Mouse (Mus musculus): ENCODE data around the gene Ddx49. TPM values are rescaled to one million over a fixed set of nuclear protein-coding genes. Genes with fewer than 3 reads are reported as not detected.

The Ddx49 gene
- polyA plus RNA-seq, 1 experiment from 2014 or later: 40.3 TPM

- Histone ChIP-seq H3K27ac (ENCODE audit: low read length) (no peak overlapping the region), H3K36me3 (ENCODE audit: control insufficient read depth, insufficient read depth, low read length) (peaks cover 66% of the 10 kb centered on the region), H3K9me3 (replicated peaks; ENCODE audit: control insufficient read depth, low read length, poor library complexity, severe bottlenecking) (no peaks in the 10 kb centered on the region), H3K9ac (ENCODE audit: low read depth, low read length) (no peak overlapping the region), H3K4me1 (ENCODE audit: control insufficient read depth, insufficient read depth, low read length) (no peaks in the 10 kb centered on the region), H3K4me3 (ENCODE audit: low read depth, low read length) (no peak overlapping the region), H3K27me3 (ENCODE audit: control insufficient read depth, insufficient read depth, low read depth, low read length) (no peaks in the 10 kb centered on the region), H3K4me2 (ENCODE audit: low read length) (no peak overlapping the region)
- no peak for ATAC-seq
- 95% methylated on average over 5 of the region's 5 CpGs for WGBS
Measured at GRCm38 (mm10) chr8:70258600-70258999, 43.7 kb downstream of the Ddx49 start.

DNA sequence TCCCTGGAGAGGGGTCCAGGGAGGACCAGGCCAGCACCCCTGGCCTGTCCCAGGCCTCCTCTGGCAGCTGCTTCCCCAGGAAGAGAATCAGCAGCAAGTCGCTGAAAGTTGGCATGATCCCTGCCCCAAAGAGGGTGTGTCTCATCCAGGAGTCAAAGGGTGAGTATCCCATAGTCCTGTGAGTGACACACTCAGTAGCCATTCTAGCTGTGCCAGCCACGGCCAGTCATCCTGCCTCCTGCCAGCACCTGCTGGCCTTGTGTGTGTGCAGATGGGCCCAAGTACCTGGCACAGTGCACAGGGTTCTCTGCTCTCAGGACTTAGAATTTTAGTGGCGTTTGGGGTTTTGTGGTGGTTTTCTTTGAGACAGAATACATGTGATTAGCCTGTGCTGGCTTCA is 44.8 kb downstream of the Ddx49 start:
- H3K4me2 ChIP-seq (ENCODE audit: low read length): no peak overlapping the region
- no peak overlapping the region for H3K9ac ChIP-seq (ENCODE audit: low read depth, low read length)
- 90% methylated on average over 3 of the region's 3 CpGs for WGBS
- H3K9me3 ChIP-seq (replicated peaks; ENCODE audit: control insufficient read depth, low read length, poor library complexity, severe bottlenecking): no peaks in the 10 kb centered on the region
- H3K36me3 ChIP-seq (ENCODE audit: control insufficient read depth, insufficient read depth, low read length): peaks cover 66% of the 10 kb centered on the region
- no peaks in the 10 kb centered on the region for H3K27me3 ChIP-seq (ENCODE audit: control insufficient read depth, insufficient read depth, low read depth, low read length)
- H3K4me3 ChIP-seq (ENCODE audit: low read depth, low read length): no peak overlapping the region
- ATAC-seq: no peak
- no peak overlapping the region for H3K27ac ChIP-seq (ENCODE audit: low read length)
- no peaks in the 10 kb centered on the region for H3K4me1 ChIP-seq (ENCODE audit: control insufficient read depth, insufficient read depth, low read length)

- H3K9ac ChIP-seq (ENCODE audit: low read depth, low read length): no peak overlapping the region
- H3K27ac ChIP-seq (ENCODE audit: low read length): no peak overlapping the region
- ATAC-seq: no peak
- no peaks in the 10 kb centered on the region for H3K9me3 ChIP-seq (replicated peaks; ENCODE audit: control insufficient read depth, low read length, poor library complexity, severe bottlenecking)
- H3K4me1 ChIP-seq (ENCODE audit: control insufficient read depth, insufficient read depth, low read length): no peaks in the 10 kb centered on the region
- no peak overlapping the region for H3K4me2 ChIP-seq (ENCODE audit: low read length)
- H3K27me3 ChIP-seq (ENCODE audit: control insufficient read depth, insufficient read depth, low read depth, low read length): no peaks in the 10 kb centered on the region
- peaks cover 64% of the 10 kb centered on the region for H3K36me3 ChIP-seq (ENCODE audit: control insufficient read depth, insufficient read depth, low read length)
- 83% methylated on average over 1 of the region's 1 CpGs for WGBS
- no peak overlapping the region for H3K4me3 ChIP-seq (ENCODE audit: low read depth, low read length)
Measured at GRCm38 (mm10) chr8:70254628-70255027, 47.7 kb downstream of the Ddx49 start.

- Histone ChIP-seq H3K27me3 (ENCODE audit: control insufficient read depth, insufficient read depth, low read depth, low read length) (no peaks in the 10 kb centered on the region), H3K4me2 (ENCODE audit: low read length) (no peak overlapping the region), H3K4me3 (ENCODE audit: low read depth, low read length) (no peak overlapping the region), H3K36me3 (ENCODE audit: control insufficient read depth, insufficient read depth, low read length) (peaks cover 40% of the 10 kb centered on the region), H3K9me3 (replicated peaks; ENCODE audit: control insufficient read depth, low read length, poor library complexity, severe bottlenecking) (no peaks in the 10 kb centered on the region), H3K9ac (ENCODE audit: low read depth, low read length) (no peak overlapping the region), H3K27ac (ENCODE audit: low read length) (0 out of 2 replicates have a peak overlapping the region, but pooled peaks have one; percentile 23), H3K4me1 (ENCODE audit: control insufficient read depth, insufficient read depth, low read length) (peaks cover 15% of the 10 kb centered on the region)
- no peak for ATAC-seq
- WGBS: 48% methylated on average over 3 of the region's 3 CpGs
Measured at GRCm38 (mm10) chr8:70247841-70248240, 54.4 kb downstream of the Ddx49 start.

GRCm38 (mm10) chr8:70246622-70247021 is 55.7 kb downstream of the Ddx49 start:
- Histone ChIP-seq H3K4me3 (ENCODE audit: low read depth, low read length) (no peak overlapping the region), H3K36me3 (ENCODE audit: control insufficient read depth, insufficient read depth, low read length) (peaks cover 36% of the 10 kb centered on the region), H3K9me3 (replicated peaks; ENCODE audit: control insufficient read depth, low read length, poor library complexity, severe bottlenecking) (no peaks in the 10 kb centered on the region), H3K4me2 (ENCODE audit: low read length) (no peak overlapping the region), H3K4me1 (ENCODE audit: control insufficient read depth, insufficient read depth, low read length) (peaks cover 15% of the 10 kb centered on the region), H3K9ac (ENCODE audit: low read depth, low read length) (no peak overlapping the region), H3K27me3 (ENCODE audit: control insufficient read depth, insufficient read depth, low read depth, low read length) (no peaks in the 10 kb centered on the region), H3K27ac (ENCODE audit: low read length) (no peak overlapping the region)
- no peak for ATAC-seq
- 94% methylated on average over 6 of the region's 6 CpGs for WGBS

Other genes with a start within 250 kb of the Ddx49 start
- 1.3 and 1.4 TPM in 2 replicates for gene Tm6sf2, start 229.6 kb downstream of the Ddx49 start, polyA plus RNA-seq (2015; fragmentation: Nextera tagmentation; extraction: Ambion mirVana)
- 0.89 and 0.93 TPM in 2 replicates for gene Hapln4, start 219.0 kb downstream of the Ddx49 start, polyA plus RNA-seq (2015; fragmentation: Nextera tagmentation; extraction: Ambion mirVana)
- gene Ncan, start 181.6 kb downstream of the Ddx49 start, polyA plus RNA-seq (2015; fragmentation: Nextera tagmentation; extraction: Ambion mirVana): 169 and 189 TPM in 2 replicates
- gene Nr2c2ap, start 171.2 kb downstream of the Ddx49 start, polyA plus RNA-seq (2015; fragmentation: Nextera tagmentation; extraction: Ambion mirVana): 35.0 and 38.2 TPM in 2 replicates
- 10.7 and 11.8 TPM in 2 replicates for gene Rfxank, start 163.3 kb downstream of the Ddx49 start, polyA plus RNA-seq (2015; fragmentation: Nextera tagmentation; extraction: Ambion mirVana)
- gene Borcs8, start 163.0 kb downstream of the Ddx49 start, polyA plus RNA-seq (2015; fragmentation: Nextera tagmentation; extraction: Ambion mirVana): 48.7 and 55.5 TPM in 2 replicates
- 0.51 and 0.73 TPM in 2 replicates for gene Mef2b, start 162.8 kb downstream of the Ddx49 start, polyA plus RNA-seq (2015; fragmentation: Nextera tagmentation; extraction: Ambion mirVana)
- gene Tmem161a, start 130.1 kb downstream of the Ddx49 start, polyA plus RNA-seq (2015; fragmentation: Nextera tagmentation; extraction: Ambion mirVana): 51.0 and 54.5 TPM in 2 replicates
- gene Slc25a42, start 90.2 kb downstream of the Ddx49 start, polyA plus RNA-seq (2015; fragmentation: Nextera tagmentation; extraction: Ambion mirVana): 6.8 and 9.2 TPM in 2 replicates
- 104 TPM in 2 replicates for gene Sugp2, start 68.3 kb downstream of the Ddx49 start, polyA plus RNA-seq (2015; fragmentation: Nextera tagmentation; extraction: Ambion mirVana)
- gene Armc6, start 68.0 kb downstream of the Ddx49 start, polyA plus RNA-seq (2015; fragmentation: Nextera tagmentation; extraction: Ambion mirVana): 116 and 133 TPM in 2 replicates
- gene Homer3, start 19.7 kb downstream of the Ddx49 start, polyA plus RNA-seq (2015; fragmentation: Nextera tagmentation; extraction: Ambion mirVana): 26.3 and 29.9 TPM in 2 replicates
- gene Cope, start within 50 bp of the Ddx49 start, polyA plus RNA-seq (2015; fragmentation: Nextera tagmentation; extraction: Ambion mirVana): 261 and 268 TPM in 2 replicates
- gene Cers1, start 13.3 kb upstream of the Ddx49 start, polyA plus RNA-seq (2015; fragmentation: Nextera tagmentation; extraction: Ambion mirVana): 40.3 and 42.1 TPM in 2 replicates
- gene Gdf1, start 27.3 kb upstream of the Ddx49 start, polyA plus RNA-seq (2015; fragmentation: Nextera tagmentation; extraction: Ambion mirVana): 2.5 and 7.0 TPM in 2 replicates
- gene Upf1, start 50.8 kb upstream of the Ddx49 start, polyA plus RNA-seq (2015; fragmentation: Nextera tagmentation; extraction: Ambion mirVana): 11.3 and 11.6 TPM in 2 replicates
- 0.36 and 0.47 TPM in 2 replicates for gene Comp, start 71.1 kb upstream of the Ddx49 start, polyA plus RNA-seq (2015; fragmentation: Nextera tagmentation; extraction: Ambion mirVana)
- 53.4 and 56.3 TPM in 2 replicates for gene Crtc1, start 137.1 kb upstream of the Ddx49 start, polyA plus RNA-seq (2015; fragmentation: Nextera tagmentation; extraction: Ambion mirVana)
- gene Klhl26, start 174.5 kb upstream of the Ddx49 start, polyA plus RNA-seq (2015; fragmentation: Nextera tagmentation; extraction: Ambion mirVana): 31.0 and 32.4 TPM in 2 replicates
- 121 and 151 TPM in 2 replicates for gene Tmem59l, start 184.9 kb upstream of the Ddx49 start, polyA plus RNA-seq (2015; fragmentation: Nextera tagmentation; extraction: Ambion mirVana)
- gene Crlf1, start 190.7 kb upstream of the Ddx49 start, polyA plus RNA-seq (2015; fragmentation: Nextera tagmentation; extraction: Ambion mirVana): 3.6 and 6.3 TPM in 2 replicates
- gene Rex1bd, start 204.3 kb upstream of the Ddx49 start, polyA plus RNA-seq (2015; fragmentation: Nextera tagmentation; extraction: Ambion mirVana): 163 and 185 TPM in 2 replicates
- 584 and 621 TPM in 2 replicates for gene Uba52, start 208.3 kb upstream of the Ddx49 start, polyA plus RNA-seq (2015; fragmentation: Nextera tagmentation; extraction: Ambion mirVana)
- gene Fkbp8, start 225.2 kb upstream of the Ddx49 start, polyA plus RNA-seq (2015; fragmentation: Nextera tagmentation; extraction: Ambion mirVana): 406 and 425 TPM in 2 replicates
- 43.1 and 43.3 TPM in 2 replicates for gene Kxd1, start 225.5 kb upstream of the Ddx49 start, polyA plus RNA-seq (2015; fragmentation: Nextera tagmentation; extraction: Ambion mirVana)
- gene Ell, start 237.0 kb upstream of the Ddx49 start, polyA plus RNA-seq (2015; fragmentation: Nextera tagmentation; extraction: Ambion mirVana): 16.7 and 19.2 TPM in 2 replicates